Mouse (Mus musculus): ENCODE data around the gene Gm14308. TPM values are rescaled to one million over a fixed set of nuclear protein-coding genes. Genes with fewer than 3 reads are reported as not detected.
"Not testable (repeated sequence)": the region's sequence is repeated elsewhere in the genome, so short reads cannot be mapped to it uniquely, and the experiment has no call there.

Gene Gm14308
- polyA plus RNA-seq (2014; fragmentation: Nextera tagmentation; extraction: Ambion mirVana), result 14.2 and 27.4 TPM in 2 replicates

- not testable (repeated sequence) for DNase-seq (ENCODE audit: low spot score); H3K9ac ChIP-seq (ENCODE audit: low read depth, low read length); H3K9me3 ChIP-seq (ENCODE audit: control insufficient read depth, low read length); H3K4me2 ChIP-seq (replicated peaks; ENCODE audit: low read depth, low read length); H3K27ac ChIP-seq (ENCODE audit: low read depth, low read length); H3K4me1 ChIP-seq (replicated peaks; ENCODE audit: control insufficient read depth, insufficient read depth, low read length); H3K36me3 ChIP-seq (ENCODE audit: control insufficient read depth, insufficient read depth, low read length); H3K4me3 ChIP-seq (ENCODE audit: low read depth, low read length); ATAC-seq (ENCODE audit: low FRiP score); H3K27me3 ChIP-seq (ENCODE audit: control insufficient read depth, insufficient read depth, low read length)
- no CpG with 5 or more reads among the region's 4 CpGs for WGBS
These were observed at the start of gene Gm14308 for GRCm38 (mm10) chr2:176636244-176636643. Gm14308 (minus strand) TSS chr2:176636344.

DNA sequence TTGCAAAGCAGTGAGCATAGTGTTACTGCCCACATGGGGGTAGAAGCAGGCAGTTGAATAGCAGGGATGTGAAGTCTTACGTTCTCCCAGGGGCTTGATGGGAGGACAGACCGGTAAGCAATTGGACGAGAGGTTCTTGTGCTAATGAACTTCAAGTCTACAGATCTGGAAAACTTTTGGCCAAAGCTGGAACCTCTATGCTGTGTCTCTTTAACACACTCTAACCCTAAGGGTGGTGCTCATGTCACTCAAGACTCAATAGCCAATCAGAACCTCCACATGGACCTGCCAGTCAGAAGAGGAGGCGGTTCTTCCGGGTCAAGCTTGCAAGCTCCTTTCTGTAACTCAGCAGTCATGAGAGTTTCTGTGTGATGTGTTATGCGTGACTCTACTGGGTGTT, 34.1 kb upstream of the Gm14308 start, which contains the start of gene Zfp973:
Gene Zfp973, plus strand, starts transcription at position 301 of the 400 bp plus-strand sequence.
- not testable (repeated sequence) for H3K27ac ChIP-seq (ENCODE audit: low read depth, low read length); H3K9me3 ChIP-seq (ENCODE audit: control insufficient read depth, low read length); H3K4me3 ChIP-seq (ENCODE audit: low read depth, low read length); H3K4me2 ChIP-seq (replicated peaks; ENCODE audit: low read depth, low read length); DNase-seq (ENCODE audit: low spot score); H3K9ac ChIP-seq (ENCODE audit: low read depth, low read length); H3K36me3 ChIP-seq (ENCODE audit: control insufficient read depth, insufficient read depth, low read length); H3K27me3 ChIP-seq (ENCODE audit: control insufficient read depth, insufficient read depth, low read length); H3K4me1 ChIP-seq (replicated peaks; ENCODE audit: control insufficient read depth, insufficient read depth, low read length); ATAC-seq (ENCODE audit: low FRiP score)
- WGBS, result no CpG with 5 or more reads among the region's 6 CpGs

Other genes starting within 250 kb of the Gm14308 start
- 10.2 and 11.3 TPM in 2 replicates for gene Gm14435, start 212.8 kb downstream of the Gm14308 start, polyA plus RNA-seq (2014; fragmentation: Nextera tagmentation; extraction: Ambion mirVana)
- 1.9 and 8.7 TPM in 2 replicates for gene Gm14434, start 149.6 kb downstream of the Gm14308 start, polyA plus RNA-seq (2014; fragmentation: Nextera tagmentation; extraction: Ambion mirVana)
- not detected in 2 replicates for gene Zfp967, start 115.3 kb downstream of the Gm14308 start, polyA plus RNA-seq (2014; fragmentation: Nextera tagmentation; extraction: Ambion mirVana)
- gene Zfp973, start 34.2 kb upstream of the Gm14308 start, polyA plus RNA-seq (2014; fragmentation: Nextera tagmentation; extraction: Ambion mirVana), result 8.9 and 10.6 TPM in 2 replicates
- gene Gm14305, start 72.0 kb upstream of the Gm14308 start, polyA plus RNA-seq (2014; fragmentation: Nextera tagmentation; extraction: Ambion mirVana), result 34.0 and 36.0 TPM in 2 replicates
- gene Gm14295, start 162.3 kb upstream of the Gm14308 start, polyA plus RNA-seq (2014; fragmentation: Nextera tagmentation; extraction: Ambion mirVana), result 10.2 and 10.9 TPM in 2 replicates
- gene Gm14408, start 194.8 kb upstream of the Gm14308 start, polyA plus RNA-seq (2014; fragmentation: Nextera tagmentation; extraction: Ambion mirVana), result not detected in 2 replicates

All from hindbrain, embryonic 11.5 days (tissue).